Mouse (Mus musculus) myocyte (in vitro differentiated cells): Measurements from ENCODE around the gene Tars.

ENCODE experiments used
- CEBPB ChIP-seq: IDR thresholded peaks from 2 replicates; pipeline ENCODE4 v1.6.1; 2011; ENCODE audit warnings: mild to moderate bottlenecking, moderate library complexity; ENCODE audit not compliant: poor library complexity, insufficient read depth, severe bottlenecking
- E2F4 ChIP-seq: IDR thresholded peaks from one replicate; pipeline ENCODE4 v1.6.1; 2011; ENCODE audit warnings: mild to moderate bottlenecking, control low read depth, moderate library complexity; ENCODE audit not compliant: insufficient read depth
- MAX ChIP-seq: IDR thresholded peaks from one replicate; pipeline ENCODE4 v1.6.1; 2011; ENCODE audit warnings: low read depth, mild to moderate bottlenecking, control low read depth
- MYOD1 ChIP-seq, 3 experiments: IDR thresholded peaks; one replicate each; pipeline ENCODE4 v1.6.1; 2011; ENCODE audit warnings: control low read depth in 2 of 3, low read depth in 2 of 3, mild to moderate bottlenecking in 2 of 3, moderate library complexity in 1 of 3; ENCODE audit not compliant: insufficient read length in 2 of 3, control insufficient read depth in 1 of 3
- POLR2A ChIP-seq: IDR thresholded peaks from one replicate; pipeline ENCODE4 v1.6.1; 2011; ENCODE audit warnings: low read depth, mild to moderate bottlenecking, control low read depth, moderate library complexity; ENCODE audit not compliant: insufficient read length
- POLR2AphosphoS2 ChIP-seq: IDR thresholded peaks from one replicate; pipeline ENCODE4 v1.6.1; 2011; ENCODE audit warnings: low read depth, control low read depth; ENCODE audit not compliant: insufficient read length
- REST ChIP-seq: IDR thresholded peaks from one replicate; pipeline ENCODE4 v1.6.1; 2011; ENCODE audit warnings: mild to moderate bottlenecking, control low read depth, moderate library complexity; ENCODE audit not compliant: insufficient read depth, insufficient read length
- SRF ChIP-seq: IDR thresholded peaks from one replicate; pipeline ENCODE4 v1.6.1; 2011; ENCODE audit warnings: low read depth; ENCODE audit not compliant: control insufficient read depth, insufficient read length
- TCF12 ChIP-seq: IDR thresholded peaks from one replicate; pipeline ENCODE4 v1.6.1; 2011; ENCODE audit warnings: mild to moderate bottlenecking, control low read depth; ENCODE audit not compliant: poor library complexity, insufficient read depth, severe bottlenecking
- USF1 ChIP-seq: IDR thresholded peaks from one replicate; pipeline ENCODE4 v1.6.1; 2011; ENCODE audit warnings: low read depth, mild to moderate bottlenecking, control low read depth, moderate library complexity

DNA sequence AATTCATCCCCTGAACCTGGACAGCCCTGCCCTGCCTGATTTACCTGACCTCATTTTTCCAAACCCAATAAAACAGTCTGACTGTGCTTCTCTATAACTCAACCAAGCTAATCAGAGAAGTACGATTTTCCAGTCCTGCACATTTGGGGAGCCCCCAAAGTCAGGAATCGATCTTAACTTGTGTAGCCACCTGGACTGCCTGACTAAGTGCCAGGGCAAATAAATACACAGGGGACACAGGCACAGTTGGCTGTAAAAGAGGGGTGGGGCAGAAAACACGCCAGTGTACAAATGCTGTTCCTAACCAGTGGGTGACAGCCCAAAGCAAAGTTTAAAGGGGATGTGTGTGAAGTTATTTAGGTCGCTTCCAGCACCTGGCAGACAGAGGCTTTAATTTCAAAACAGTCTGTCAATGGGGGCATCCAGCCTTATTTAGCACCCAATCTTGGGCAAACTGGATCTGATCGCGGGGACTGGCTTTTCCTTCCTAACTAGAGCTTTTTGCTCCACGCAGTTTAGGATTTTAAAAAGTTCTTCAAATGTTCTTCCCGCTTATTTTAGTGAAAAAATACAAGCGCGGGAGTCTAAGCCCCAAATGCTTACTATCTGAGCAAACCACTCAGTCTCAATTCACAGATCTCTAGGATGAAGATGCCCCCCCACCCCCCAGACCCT, 652 bp downstream of the Tars start:
- TF ChIP-seq MAX: no peak
- TF ChIP-seq POLR2A: no peak
- no peak for TF ChIP-seq SRF
- TF ChIP-seq MYOD1 (IDR thresholded peaks at IDR 0.05; ENCODE audit: control insufficient read depth in 1 of 3, insufficient read length in 2 of 3, low read depth in 2 of 3): peak in 1 of 3 experiments; percentile 5
- no peak for TF ChIP-seq POLR2AphosphoS2
- TF ChIP-seq E2F4: no peak
- TF ChIP-seq TCF12: no peak
- TF ChIP-seq USF1: no peak
- no peak for TF ChIP-seq CEBPB
- TF ChIP-seq REST: no peak
